Mouse (Mus musculus): ENCODE results near the gene Mtmr10. TPM values are rescaled to one million over a fixed set of nuclear protein-coding genes. Genes with fewer than 3 reads are reported as not detected.

Mtmr10 gene
- total RNA-seq, 2 experiments from 2014 or later: 11.0 to 12.5 TPM

DNA sequence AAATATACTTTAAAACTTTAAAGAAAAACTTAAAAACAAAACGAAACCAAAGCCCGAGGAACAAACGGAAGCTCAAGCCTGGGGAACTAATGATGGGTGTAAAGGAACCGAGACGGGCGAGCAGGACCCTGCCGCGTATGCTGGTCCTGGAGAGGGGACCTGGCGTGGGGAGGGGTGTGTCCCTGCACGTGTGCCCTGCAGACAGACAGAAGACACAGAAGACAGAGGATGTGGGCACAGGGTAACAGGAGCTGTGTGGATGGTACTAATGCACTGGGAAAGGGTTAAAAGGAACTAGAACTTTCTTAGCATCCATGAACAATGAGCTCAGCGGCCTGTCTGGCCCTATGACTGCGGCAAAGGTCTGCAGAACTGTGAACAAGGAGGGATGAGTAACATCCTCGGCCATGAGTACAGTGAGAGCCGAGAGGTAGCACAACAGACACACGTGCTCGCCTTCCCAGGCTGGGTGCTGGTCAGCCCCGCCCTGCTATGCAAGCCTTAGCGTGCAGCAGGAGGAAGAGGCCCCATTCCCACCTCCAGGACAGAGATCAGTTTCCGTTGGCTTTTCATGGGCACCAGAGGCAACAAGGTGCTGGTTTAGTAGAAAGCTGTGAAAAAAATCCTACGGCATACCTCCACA is 72.6 kb downstream of the Mtmr10 start:
- intact Hi-C loops (cut with DNase I; ENCODE audit: low total_unique reads): no loop called here
- DNase-seq: no peak

DNA sequence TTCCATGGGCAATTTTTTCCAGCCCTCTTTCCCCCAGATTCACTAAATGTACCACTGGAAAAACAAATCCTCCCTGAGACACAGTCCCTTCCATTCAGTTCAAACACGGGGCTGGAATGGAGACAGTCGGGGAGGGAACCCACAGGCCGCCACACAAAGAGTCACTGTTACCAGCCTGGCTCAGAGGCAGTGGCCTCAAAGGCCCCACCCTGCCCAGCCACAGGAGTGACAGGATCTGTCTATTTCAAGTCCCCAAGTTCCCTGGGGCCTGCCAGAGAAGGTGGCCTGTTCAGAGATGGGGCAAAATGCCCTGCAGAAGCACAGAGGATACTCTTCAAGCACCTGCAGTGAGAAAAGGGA is 73.1 kb downstream of the Mtmr10 start:
- no peak for DNase-seq
- intact Hi-C loops (cut with DNase I; ENCODE audit: low total_unique reads): no loop called here

DNA sequence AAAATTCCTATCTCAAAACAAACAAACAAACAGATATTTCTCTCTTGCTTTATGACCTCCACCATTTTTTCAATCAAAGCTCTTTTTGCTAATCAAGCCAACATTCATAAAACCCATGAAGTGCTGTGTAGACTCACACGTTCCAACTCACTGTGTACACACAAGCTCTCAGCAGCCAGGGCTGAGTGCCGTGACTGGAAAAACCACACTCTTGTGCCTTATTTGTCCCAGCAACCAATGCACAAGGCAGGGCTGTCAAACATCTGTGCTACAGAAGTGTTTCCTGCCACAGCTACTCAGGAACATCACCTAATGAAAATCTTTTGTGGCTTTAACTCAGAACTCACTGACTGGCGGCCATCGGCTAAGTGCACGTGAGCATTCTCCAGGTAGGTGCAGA is 78.4 kb downstream of the Mtmr10 start:
- intact Hi-C loops (cut with DNase I; ENCODE audit: low total_unique reads): no loop called here
- DNase-seq: no peak

DNA sequence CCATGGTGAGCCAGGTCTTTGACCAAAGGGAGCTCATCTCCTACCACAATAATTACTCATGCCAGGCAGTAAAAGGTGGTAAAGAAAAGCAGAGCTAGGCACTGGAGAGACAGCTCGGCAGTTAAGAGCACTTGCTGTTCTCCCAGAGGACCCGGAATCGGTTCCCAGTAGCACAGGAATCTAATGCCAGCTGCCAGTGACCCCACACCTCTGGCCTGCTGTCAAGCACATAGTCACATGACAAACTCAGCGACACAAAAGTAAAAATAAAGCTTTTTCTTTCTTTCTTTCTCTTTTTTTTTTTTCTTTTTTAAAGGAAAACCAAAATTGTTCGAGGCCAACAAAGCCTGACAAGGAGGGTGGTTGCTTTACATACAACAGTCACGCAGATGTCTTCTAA is 82.4 kb downstream of the Mtmr10 start:
- intact Hi-C loops (cut with DNase I; ENCODE audit: low total_unique reads): no loop called here
- DNase-seq: no peak

DNA sequence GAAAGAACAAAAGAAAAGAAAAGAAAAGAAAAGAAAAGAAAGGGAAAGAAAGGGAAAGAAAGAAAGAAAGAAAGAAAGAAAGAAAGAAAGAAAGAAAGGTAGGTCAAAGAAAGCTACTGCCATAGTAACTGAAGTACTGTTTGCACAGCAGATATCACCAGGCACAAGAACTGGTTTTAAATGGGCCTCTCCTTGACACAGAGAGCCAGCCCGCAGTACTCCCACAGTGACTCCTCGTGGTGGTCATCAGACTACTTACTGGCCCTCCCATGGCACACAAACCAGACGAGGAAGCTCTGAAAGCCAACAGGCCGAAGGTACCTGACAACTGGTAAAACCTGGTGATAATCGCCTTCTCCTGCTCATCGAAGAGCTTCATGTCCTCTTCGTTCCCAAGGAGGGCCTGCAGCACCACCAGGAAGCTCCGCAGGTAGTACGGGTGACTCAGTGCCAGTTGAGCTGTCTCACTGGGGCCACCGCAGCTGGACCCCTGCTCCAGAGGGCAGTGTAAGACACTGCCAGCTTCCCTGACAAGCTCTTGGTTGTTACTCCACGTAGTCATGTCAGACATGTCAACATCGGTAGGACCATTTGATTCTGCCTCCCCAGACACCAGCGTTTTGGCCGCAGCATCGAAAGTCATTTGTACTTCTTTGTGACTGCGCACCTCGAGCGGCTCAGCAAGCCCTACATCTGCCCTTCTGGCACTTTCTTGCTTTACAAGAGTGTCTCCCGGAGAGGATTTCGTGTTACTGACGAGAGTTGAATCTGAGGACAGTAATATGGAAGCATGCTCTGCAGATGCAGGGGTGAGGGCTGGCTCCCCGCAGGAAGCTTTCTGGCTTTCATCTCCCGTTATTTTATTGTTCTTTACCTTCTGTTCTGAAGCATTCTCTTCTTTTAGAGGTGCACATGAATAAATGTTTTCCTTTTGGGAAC is 84.8 kb downstream of the Mtmr10 start:
- intact Hi-C loops (cut with DNase I; ENCODE audit: low total_unique reads): no loop called here
- DNase-seq: no peak

DNA sequence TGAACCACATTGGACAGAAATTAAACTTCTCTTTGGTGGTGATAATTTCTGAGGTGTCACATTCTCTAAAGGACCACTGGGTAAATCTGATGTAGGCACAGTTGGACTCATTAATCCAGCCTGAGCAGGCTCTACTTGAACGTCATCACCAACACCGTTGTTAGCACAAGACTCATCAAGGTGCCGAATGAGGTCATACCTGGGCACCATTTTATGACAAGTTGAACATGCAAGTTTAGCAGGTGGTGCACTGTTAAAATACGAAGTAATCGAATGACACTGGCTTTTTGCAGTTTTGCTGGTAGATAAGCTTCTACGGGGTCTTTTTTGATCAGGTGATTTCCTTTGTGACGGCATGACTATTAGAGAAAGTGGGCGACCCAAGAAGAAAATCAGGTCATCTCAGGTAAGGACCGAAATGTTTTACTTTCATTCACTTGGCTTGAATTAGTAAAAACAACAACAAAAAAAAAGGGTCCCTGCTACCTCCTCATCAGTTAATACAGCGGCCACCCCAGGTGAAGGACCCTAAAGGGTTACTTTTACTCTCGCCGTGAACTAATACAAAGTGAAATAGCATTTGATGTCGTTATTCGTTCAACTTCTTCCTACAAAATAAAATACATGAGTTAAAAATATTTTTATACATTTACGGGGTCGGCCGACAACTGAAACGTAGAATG is 85.8 kb downstream of the Mtmr10 start:
- intact Hi-C loops (cut with DNase I; ENCODE audit: low total_unique reads): no loop called here
- DNase-seq: no peak

DNA sequence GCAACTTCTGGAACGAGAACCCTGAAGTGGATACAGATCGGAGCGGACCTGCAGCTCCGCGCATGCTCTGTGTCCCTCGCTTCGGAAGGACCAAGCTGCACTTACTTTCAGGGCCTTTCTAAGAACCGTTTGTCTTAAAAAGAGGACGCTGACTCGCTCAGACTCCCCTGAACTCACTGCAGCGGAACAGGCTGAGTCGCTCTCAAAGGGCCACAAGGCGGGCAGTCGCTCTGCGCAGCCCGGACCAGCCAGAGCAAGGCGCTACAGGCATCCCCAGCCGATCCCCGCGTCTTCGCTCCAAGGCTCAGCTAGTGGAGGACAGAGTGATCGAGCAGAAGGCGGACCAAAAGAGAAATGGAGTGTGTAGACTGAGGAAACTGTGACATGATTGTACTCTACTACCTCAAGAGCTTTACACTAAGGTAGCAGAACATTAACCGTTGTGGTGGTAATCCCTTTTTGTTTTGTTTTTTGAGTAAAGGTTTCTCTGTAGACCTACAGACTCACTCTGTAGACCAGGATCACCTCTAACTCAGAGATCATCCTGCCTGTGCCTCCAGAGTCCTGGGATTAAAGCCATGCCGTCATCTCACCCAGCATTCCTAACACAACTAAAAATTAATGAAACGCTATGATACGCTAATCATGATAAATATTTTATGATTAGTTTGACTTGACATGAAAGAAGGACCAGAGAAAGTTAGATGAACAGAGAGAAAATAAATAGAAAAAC is 86.5 kb downstream of the Mtmr10 start, which contains the start of gene Fan1:
TSS of gene Fan1 (minus strand) at position 266 of the 733 bp plus-strand sequence.
- peak; percentile 84 for DNase-seq
- intact Hi-C loops (cut with DNase I; ENCODE audit: low total_unique reads): no loop called here

Small RNA genes lying within 50 kb of the gene (microRNA-seq; reads per million reads assigned to microRNA genes)
- 0 reads per million in 2 experiments for gene Mir6416

Other genes starting within 250 kb of the Mtmr10 start
- gene Trpm1, start 133.8 kb upstream of the Mtmr10 start, total RNA-seq (2021): under 1 TPM; 0.51 to 0.78 TPM
- gene Fan1, start 86.4 kb downstream of the Mtmr10 start, total RNA-seq (2021): 1 to 10 TPM; 6.0 to 6.1 TPM
- gene Mphosph10, start 104.6 kb downstream of the Mtmr10 start, total RNA-seq (2021): 10 to 100 TPM; 12.4 to 16.6 TPM
- 10 to 100 TPM; 61.5 to 73.1 TPM for gene Mcee, start 105.0 kb downstream of the Mtmr10 start, total RNA-seq (2021)
- gene Apba2, start 214.1 kb downstream of the Mtmr10 start, total RNA-seq (2021): under 1 TPM; 0.27 to 0.39 TPM

Measured in gastrocnemius, postnatal 14 days (tissue).